Mouse (Mus musculus) megakaryocyte, embryonic 14.5 days (primary cell): ENCODE data around the gene Abtb2.

Experiments used
- FLI1 ChIP-seq: IDR thresholded peaks from 2 replicates; pipeline ENCODE4 v1.6.1; 2012; ENCODE audit warnings: low read length, inconsistent platforms, mixed read lengths
- GATA1 ChIP-seq: IDR thresholded peaks from 3 replicates; pipeline ENCODE4 v1.6.1; 2012; ENCODE audit warnings: mixed read lengths, low read length, inconsistent platforms, borderline replicate concordance

GRCm38 (mm10) chr2:103681149-103681548 is 115.0 kb downstream of the Abtb2 start:
- TF ChIP-seq GATA1, result no peak
- no peak for TF ChIP-seq FLI1
